ENCODE assay signal across 20 mouse cellular contexts in genomic region chr11:34995515-34995914, GRCm38 (mm10).
DNase-seq lines count a peak whose midpoint lies in the region; ATAC-seq and TF ChIP-seq lines count a peak whose summit lies in the region.
"Had no signal": no experiment of that assay in that cellular context is flagged by ENCODE, and none has a peak within 500 bp of the region (broad histone marks: within the 10 kb centered on the region; RNA-seq: fewer than 3 reads in every experiment).

No protein-coding gene starts in this region.

- TF ChIP-seq CTCF in liver, adult 2 months (IDR thresholded peaks at IDR 0.05; ENCODE audit: low read depth, low read length), result no peak
- no peak for TF ChIP-seq CTCF in liver, postnatal 0 days (IDR thresholded peaks at IDR 0.05; ENCODE audit: low read depth)

- no peak for ATAC-seq in liver, embryonic 12.5 days
- ATAC-seq in liver, embryonic 16.5 days (ENCODE audit: low read depth), result peak; percentile 48; the same call in 1 of the 2 replicates
- ATAC-seq in liver, postnatal 0 days, result peak; percentile 88
- no peak for ATAC-seq in liver, embryonic 11.5 days (replicated peaks; ENCODE audit: low FRiP score)
- ATAC-seq: activated CD4-positive, CD25-positive, alpha-beta regulatory T cell, adult 4 months; CD4-positive, CD25-positive, alpha-beta regulatory T cell, adult 4 months; Patski had no signal

- no peaks in the 10 kb centered on the region for H3K36me3 ChIP-seq in liver, adult 2 months (ENCODE audit: control insufficient read depth, insufficient read depth, low read length)
- H3K36me3 ChIP-seq in liver, embryonic 12.5 days, result no peaks in the 10 kb centered on the region
- H3K36me3 ChIP-seq in liver, embryonic 16.5 days (ENCODE audit: control insufficient read depth, insufficient read depth), result no peaks in the 10 kb centered on the region
- H3K36me3 ChIP-seq in liver, postnatal 0 days (replicated peaks; ENCODE audit: insufficient read depth, low read length), result no peaks in the 10 kb centered on the region
- no peaks in the 10 kb centered on the region for H3K36me3 ChIP-seq in liver, embryonic 11.5 days (ENCODE audit: control insufficient read depth, insufficient read depth, low read length)
- H3K36me3 ChIP-seq: G1E had no signal

- no peaks in the 10 kb centered on the region for H3K9me3 ChIP-seq in liver, embryonic 12.5 days (replicated peaks)
- no peaks in the 10 kb centered on the region for H3K9me3 ChIP-seq in liver, embryonic 16.5 days (replicated peaks; ENCODE audit: control insufficient read depth, low read length)
- H3K9me3 ChIP-seq in liver, postnatal 0 days (ENCODE audit: low read length), result no peaks in the 10 kb centered on the region
- no peaks in the 10 kb centered on the region for H3K9me3 ChIP-seq in liver, embryonic 11.5 days (ENCODE audit: control insufficient read depth, low read length)

- DNase-seq in liver, adult 2 months (ENCODE audit: extremely low read depth, low read depth, low spot score), result peak; percentile 88
- DNase-seq in liver, result no peak
- DNase-seq in liver, postnatal 0 days, result peak; percentile 27
- no peak for DNase-seq in liver, embryonic 11.5 days (ENCODE audit: low spot score)
- DNase-seq: adrenal gland, adult 2 months; adrenal gland, adult 8-10 months; adrenal gland, postnatal 10 days; adrenal gland, postnatal 14 days; adrenal gland, postnatal 25 days; adrenal gland, postnatal 36 days; B cell, adult 2 months; cerebellum, adult 11 months; cerebellum, adult 11-12 months; cerebellum, adult 18-20 months had no signal

- H3K9ac ChIP-seq in liver, adult 2 months (ENCODE audit: low read depth, low read length), result no peak overlapping the region
- H3K9ac ChIP-seq in liver, embryonic 12.5 days, result no peak overlapping the region
- H3K9ac ChIP-seq in liver, embryonic 16.5 days (ENCODE audit: low read depth, low read length), result no peak overlapping the region
- H3K9ac ChIP-seq in liver, postnatal 0 days (replicated peaks), result no peak overlapping the region
- H3K9ac ChIP-seq in liver, embryonic 11.5 days (ENCODE audit: low read depth, low read length), result no peak overlapping the region

- H3K4me3 ChIP-seq in liver, adult 2 months (ENCODE audit: insufficient read depth, low read depth, low read length), result no peak overlapping the region
- no peak overlapping the region for H3K4me3 ChIP-seq in liver, embryonic 12.5 days
- H3K4me3 ChIP-seq in liver, embryonic 16.5 days (ENCODE audit: low read depth, low read length), result no peak overlapping the region
- H3K4me3 ChIP-seq in liver, postnatal 0 days (ENCODE audit: low read depth, low read length), result no peak overlapping the region
- no peak overlapping the region for H3K4me3 ChIP-seq in liver, embryonic 11.5 days (ENCODE audit: low read depth, low read length)

- no peak for TF ChIP-seq EP300 in liver, postnatal 0 days (IDR thresholded peaks at IDR 0.05; ENCODE audit: low read depth)

- TF ChIP-seq POLR2A in liver, adult 2 months (IDR thresholded peaks at IDR 0.05; ENCODE audit: extremely low read depth, insufficient read depth, low read length), result no peak

- no peaks in the 10 kb centered on the region for H3K27me3 ChIP-seq in liver, adult 2 months (ENCODE audit: control insufficient read depth, insufficient read depth, low read length)
- no peaks in the 10 kb centered on the region for H3K27me3 ChIP-seq in liver, embryonic 12.5 days (replicated peaks)
- no peaks in the 10 kb centered on the region for H3K27me3 ChIP-seq in liver, embryonic 16.5 days (ENCODE audit: control insufficient read depth, insufficient read depth, low read depth, low read length)
- H3K27me3 ChIP-seq in liver, postnatal 0 days (ENCODE audit: insufficient read depth, low read length), result no peaks in the 10 kb centered on the region
- H3K27me3 ChIP-seq in liver, embryonic 11.5 days (replicated peaks; ENCODE audit: control insufficient read depth, insufficient read depth, low read length), result no peaks in the 10 kb centered on the region
- H3K27me3 ChIP-seq: Patski had no signal

- peaks cover 2% of the 10 kb centered on the region for H3K4me1 ChIP-seq in liver, adult 2 months (ENCODE audit: control insufficient read depth, insufficient read depth, low read length)
- H3K4me1 ChIP-seq in liver, embryonic 12.5 days, result no peaks in the 10 kb centered on the region
- H3K4me1 ChIP-seq in liver, embryonic 16.5 days (ENCODE audit: control insufficient read depth, low read depth, low read length), result no peaks in the 10 kb centered on the region
- H3K4me1 ChIP-seq in liver, postnatal 0 days (ENCODE audit: insufficient read depth), result 0 out of 2 replicates have a peak, but pooled peaks cover 2% of the 10 kb centered on the region
- H3K4me1 ChIP-seq in liver, embryonic 11.5 days (replicated peaks; ENCODE audit: control insufficient read depth, insufficient read depth, low read length), result no peaks in the 10 kb centered on the region

- H3K4me2 ChIP-seq in liver, embryonic 12.5 days, result no peak overlapping the region
- no peak overlapping the region for H3K4me2 ChIP-seq in liver, embryonic 16.5 days (ENCODE audit: low read depth, low read length)
- no peak overlapping the region for H3K4me2 ChIP-seq in liver, postnatal 0 days (ENCODE audit: low read depth, low read length)
- H3K4me2 ChIP-seq in liver, embryonic 11.5 days, result no peak overlapping the region

- no peaks in the 10 kb centered on the region for H3K79me2 ChIP-seq in liver, adult 2 months (ENCODE audit: control insufficient read depth, insufficient read depth, low read length)

- H3K27ac ChIP-seq in liver, adult 2 months (replicated peaks; ENCODE audit: insufficient read depth, low read depth, low read length), result no peak overlapping the region
- no peak overlapping the region for H3K27ac ChIP-seq in liver, embryonic 12.5 days
- no peak overlapping the region for H3K27ac ChIP-seq in liver, embryonic 16.5 days (ENCODE audit: low read length)
- no peak overlapping the region for H3K27ac ChIP-seq in liver, postnatal 0 days (ENCODE audit: low read depth)
- no peak overlapping the region for H3K27ac ChIP-seq in liver, embryonic 11.5 days (ENCODE audit: low read depth, low read length)

- WGBS in liver, adult 2 months, result 36% methylated on average over 4 of the region's 4 CpGs
- 59% methylated on average over 4 of the region's 4 CpGs for WGBS in liver, embryonic 12.5 days (ENCODE audit: insufficient replicate concordance)
- WGBS in liver, embryonic 16.5 days (ENCODE audit: insufficient replicate concordance), result 62% methylated on average over 4 of the region's 4 CpGs
- 61% methylated on average over 4 of the region's 4 CpGs for WGBS in liver, postnatal 0 days (ENCODE audit: insufficient replicate concordance)
- WGBS in liver, embryonic 11.5 days, result 74% methylated on average over 4 of the region's 4 CpGs

Comparison
In these comparisons a context has a peak if more than half of its experiments do, and no peak if none do; other contexts are left out.
1. DNase-seq: peak in liver, adult 2 months (single experiment) and liver, postnatal 0 days (single experiment); none in liver (single experiment) and liver, embryonic 11.5 days (single experiment).
2. ATAC-seq: peak in liver, embryonic 16.5 days (single experiment) and liver, postnatal 0 days (single experiment); none in liver, embryonic 12.5 days (single experiment) and liver, embryonic 11.5 days (single experiment).